Mouse (Mus musculus): ENCODE measurements around the gene Grhpr. TPM values are rescaled to one million over a fixed set of nuclear protein-coding genes. Genes with fewer than 3 reads are reported as not detected.

Grhpr gene
- total RNA-seq, 1 experiment = 38.2 TPM

GRCm38 (mm10) chr4:45026459-45026858, 45.3 kb downstream of the Grhpr start:
- H3K9ac ChIP-seq (ENCODE audit: insufficient read depth, low read depth, low read length, poor library complexity, severe bottlenecking) = no peak overlapping the region
- peaks cover 0 to 2% of the 10 kb centered on the region in 2 experiments; a peak in 1 of 4 replicates for H3K4me1 ChIP-seq (ENCODE audit: control insufficient read depth in 2 of 2, insufficient read depth in 2 of 2, low read length in 2 of 2, poor library complexity in 1 of 2)
- no peaks in the 10 kb centered on the region for H3K9me3 ChIP-seq (ENCODE audit: control insufficient read depth, insufficient read depth, low read depth, low read length)
- peaks cover 37% of the 10 kb centered on the region for H3K36me3 ChIP-seq (ENCODE audit: control insufficient read depth, insufficient read depth, low read length, poor library complexity, severe bottlenecking)
- in situ Hi-C loops (cut with MboI; ENCODE audit: low sequenced_read_pairs in 2 of 2, unreplicated experiment in 2 of 2) = no loop called here
- TF ChIP-seq ZC3H11A (IDR thresholded peaks at IDR 0.05; ENCODE audit: borderline replicate concordance, low read depth, low read length) (no peak), MAFK (IDR thresholded peaks at IDR 0.05; ENCODE audit: insufficient read depth, low read depth, low read length) (no peak), ZNF384 (IDR thresholded peaks at IDR 0.05; ENCODE audit: low read depth, low read length) (no peak), CHD2 (IDR thresholded peaks at IDR 0.05; ENCODE audit: low read depth, low read length) (no peak), HCFC1 (IDR thresholded peaks at IDR 0.05; ENCODE audit: borderline replicate concordance, insufficient read depth, low read length) (no peak)
- no peak for DNase-seq (ENCODE audit: low read depth, low spot score)
- H3K27ac ChIP-seq (ENCODE audit: insufficient read depth, low read depth, low read length, poor library complexity, severe bottlenecking) = no peak overlapping the region
- no peak overlapping the region for H3K4me3 ChIP-seq (ENCODE audit: insufficient read depth in 1 of 2, low read depth in 1 of 2, low read length in 2 of 2, poor library complexity in 1 of 2, severe bottlenecking in 1 of 2)

DNA sequence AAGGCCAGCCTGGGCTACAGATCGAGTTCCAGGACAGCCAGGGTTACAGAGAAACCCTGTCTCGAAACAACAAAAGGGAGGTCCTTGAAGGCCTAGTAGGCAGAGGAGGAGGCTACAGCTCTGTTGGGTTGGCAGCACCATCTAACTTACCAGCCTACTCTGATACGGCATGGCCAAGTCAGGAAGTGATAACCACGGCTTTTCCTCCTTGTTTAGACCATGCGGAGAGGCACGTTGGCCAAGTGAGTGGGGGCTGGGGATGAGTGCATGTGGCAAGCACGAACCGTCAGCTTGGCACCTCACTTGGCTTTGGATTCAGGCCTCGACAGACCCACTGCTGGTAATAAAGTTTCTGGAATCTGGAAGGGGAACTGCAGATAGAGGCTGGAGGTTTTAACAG, 51.4 kb downstream of the Grhpr start:
- H3K4me3 ChIP-seq (ENCODE audit: insufficient read depth in 1 of 2, low read depth in 1 of 2, low read length in 2 of 2, poor library complexity in 1 of 2, severe bottlenecking in 1 of 2) = no peak overlapping the region
- H3K27ac ChIP-seq (ENCODE audit: insufficient read depth, low read depth, low read length, poor library complexity, severe bottlenecking) = no peak overlapping the region
- H3K36me3 ChIP-seq (ENCODE audit: control insufficient read depth, insufficient read depth, low read length, poor library complexity, severe bottlenecking) = peaks cover 34% of the 10 kb centered on the region
- H3K9me3 ChIP-seq (ENCODE audit: control insufficient read depth, insufficient read depth, low read depth, low read length) = no peaks in the 10 kb centered on the region
- H3K4me1 ChIP-seq (ENCODE audit: control insufficient read depth in 2 of 2, insufficient read depth in 2 of 2, low read length in 2 of 2, poor library complexity in 1 of 2) = peaks cover 0 to 2% of the 10 kb centered on the region in 2 experiments; a peak in 1 of 4 replicates
- DNase-seq (ENCODE audit: low read depth, low spot score) = no peak
- no peak overlapping the region for H3K9ac ChIP-seq (ENCODE audit: insufficient read depth, low read depth, low read length, poor library complexity, severe bottlenecking)
- no peak for TF ChIP-seq CHD2 (IDR thresholded peaks at IDR 0.05; ENCODE audit: low read depth, low read length)
- no peak for TF ChIP-seq ZNF384 (IDR thresholded peaks at IDR 0.05; ENCODE audit: low read depth, low read length)
- no peak for TF ChIP-seq HCFC1 (IDR thresholded peaks at IDR 0.05; ENCODE audit: borderline replicate concordance, insufficient read depth, low read length)
- TF ChIP-seq MAFK (IDR thresholded peaks at IDR 0.05; ENCODE audit: insufficient read depth, low read depth, low read length) = no peak
- no peak for TF ChIP-seq ZC3H11A (IDR thresholded peaks at IDR 0.05; ENCODE audit: borderline replicate concordance, low read depth, low read length)
- in situ Hi-C loops (cut with MboI; ENCODE audit: low sequenced_read_pairs in 2 of 2, unreplicated experiment in 2 of 2) = no loop called here

- in situ Hi-C loops (cut with MboI; ENCODE audit: low sequenced_read_pairs in 2 of 2, unreplicated experiment in 2 of 2) = no loop called here
- peaks cover 26% of the 10 kb centered on the region for H3K36me3 ChIP-seq (ENCODE audit: control insufficient read depth, insufficient read depth, low read length, poor library complexity, severe bottlenecking)
- H3K4me3 ChIP-seq (ENCODE audit: insufficient read depth in 1 of 2, low read depth in 1 of 2, low read length in 2 of 2, poor library complexity in 1 of 2, severe bottlenecking in 1 of 2) = no peak overlapping the region
- H3K27ac ChIP-seq (ENCODE audit: insufficient read depth, low read depth, low read length, poor library complexity, severe bottlenecking) = no peak overlapping the region
- DNase-seq (ENCODE audit: low read depth, low spot score) = no peak
- no peaks in the 10 kb centered on the region for H3K9me3 ChIP-seq (ENCODE audit: control insufficient read depth, insufficient read depth, low read depth, low read length)
- TF ChIP-seq MAFK (IDR thresholded peaks at IDR 0.05; ENCODE audit: insufficient read depth, low read depth, low read length) (no peak), ZNF384 (IDR thresholded peaks at IDR 0.05; ENCODE audit: low read depth, low read length) (no peak), ZC3H11A (IDR thresholded peaks at IDR 0.05; ENCODE audit: borderline replicate concordance, low read depth, low read length) (no peak), CHD2 (IDR thresholded peaks at IDR 0.05; ENCODE audit: low read depth, low read length) (no peak), HCFC1 (IDR thresholded peaks at IDR 0.05; ENCODE audit: borderline replicate concordance, insufficient read depth, low read length) (no peak)
- H3K4me1 ChIP-seq (ENCODE audit: control insufficient read depth in 2 of 2, insufficient read depth in 2 of 2, low read length in 2 of 2, poor library complexity in 1 of 2) = no peaks in the 10 kb centered on the region
- no peak overlapping the region for H3K9ac ChIP-seq (ENCODE audit: insufficient read depth, low read depth, low read length, poor library complexity, severe bottlenecking)
Measured at GRCm38 (mm10) chr4:45034693-45035628, 53.8 kb downstream of the Grhpr start.

DNA sequence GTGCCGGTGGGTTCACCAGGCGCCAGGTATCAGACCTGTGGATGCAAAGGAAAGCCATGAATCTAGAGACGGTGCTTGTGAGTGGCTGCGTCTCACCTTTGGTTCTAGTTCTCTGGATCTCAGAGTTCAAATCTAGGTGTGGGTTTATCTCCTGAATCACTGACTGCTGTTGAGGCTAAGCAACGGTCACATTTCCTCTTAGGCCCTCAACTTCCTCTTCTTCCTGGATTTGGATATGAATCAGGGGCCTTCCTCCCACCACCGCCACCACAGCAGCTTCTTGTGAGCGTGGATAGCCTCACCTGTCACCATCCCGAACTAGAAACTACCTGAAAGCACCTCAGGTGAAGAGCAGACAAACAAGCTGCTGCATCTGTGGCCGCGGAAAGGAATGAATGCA, 54.9 kb downstream of the Grhpr start:
- no peak overlapping the region for H3K27ac ChIP-seq (ENCODE audit: insufficient read depth, low read depth, low read length, poor library complexity, severe bottlenecking)
- H3K9ac ChIP-seq (ENCODE audit: insufficient read depth, low read depth, low read length, poor library complexity, severe bottlenecking) = no peak overlapping the region
- DNase-seq (ENCODE audit: low read depth, low spot score) = no peak
- in situ Hi-C loops (cut with MboI; ENCODE audit: low sequenced_read_pairs in 2 of 2, unreplicated experiment in 2 of 2) = no loop called here
- peaks cover 17% of the 10 kb centered on the region for H3K36me3 ChIP-seq (ENCODE audit: control insufficient read depth, insufficient read depth, low read length, poor library complexity, severe bottlenecking)
- no peak overlapping the region for H3K4me3 ChIP-seq (ENCODE audit: insufficient read depth in 1 of 2, low read depth in 1 of 2, low read length in 2 of 2, poor library complexity in 1 of 2, severe bottlenecking in 1 of 2)
- H3K4me1 ChIP-seq (ENCODE audit: control insufficient read depth in 2 of 2, insufficient read depth in 2 of 2, low read length in 2 of 2, poor library complexity in 1 of 2) = no peaks in the 10 kb centered on the region
- TF ChIP-seq ZNF384 (IDR thresholded peaks at IDR 0.05; ENCODE audit: low read depth, low read length) (no peak), MAFK (IDR thresholded peaks at IDR 0.05; ENCODE audit: insufficient read depth, low read depth, low read length) (no peak), ZC3H11A (IDR thresholded peaks at IDR 0.05; ENCODE audit: borderline replicate concordance, low read depth, low read length) (no peak), HCFC1 (IDR thresholded peaks at IDR 0.05; ENCODE audit: borderline replicate concordance, insufficient read depth, low read length) (no peak)
- H3K9me3 ChIP-seq (ENCODE audit: control insufficient read depth, insufficient read depth, low read depth, low read length) = no peaks in the 10 kb centered on the region

All from ES-E14 (cell line).